Comparison of ENCODE assay signal across 22 mouse cellular contexts in genomic region chr9:29645796-29646400, GRCm38 (mm10).
DNase-seq lines count a peak whose midpoint lies in the region; ATAC-seq and TF ChIP-seq lines count a peak whose summit lies in the region.
"Had no signal": no experiment of that assay in that cellular context is flagged by ENCODE, and none has a peak within 500 bp of the region (broad histone marks: within the 10 kb centered on the region; RNA-seq: fewer than 3 reads in every experiment).

No protein-coding gene starts in this region.

- no peak for ATAC-seq in liver, embryonic 11.5 days (replicated peaks; ENCODE audit: low FRiP score)
- no peak for ATAC-seq in liver, embryonic 12.5 days
- ATAC-seq in stomach, postnatal 0 days (ENCODE audit: low FRiP score, low TSS enrichment) = no peak
- ATAC-seq: forebrain, embryonic 15.5 days had no signal

- H3K4me2 ChIP-seq in liver, embryonic 11.5 days = no peak overlapping the region
- no peak overlapping the region for H3K4me2 ChIP-seq in liver, embryonic 12.5 days
- no peak overlapping the region for H3K4me2 ChIP-seq in stomach, postnatal 0 days (replicated peaks; ENCODE audit: low read depth)
- H3K4me2 ChIP-seq: embryonic facial prominence, embryonic 13.5 days; forebrain, embryonic 15.5 days; lung, embryonic 15.5 days; midbrain, embryonic 12.5 days had no signal

- H3K4me3 ChIP-seq in liver, embryonic 11.5 days (ENCODE audit: low read depth, low read length) = no peak overlapping the region
- no peak overlapping the region for H3K4me3 ChIP-seq in liver, embryonic 12.5 days
- H3K4me3 ChIP-seq in stomach, postnatal 0 days (ENCODE audit: low read depth, low read length) = no peak overlapping the region
- H3K4me3 ChIP-seq: embryonic facial prominence, embryonic 13.5 days; forebrain, embryonic 10.5 days; forebrain, embryonic 15.5 days; hindbrain, embryonic 10.5 days; lung, embryonic 15.5 days; midbrain, embryonic 12.5 days had no signal

- TF ChIP-seq EP300 in stomach, postnatal 0 days (optimal IDR thresholded peaks at IDR 0.05) = no peak

- no peak for TF ChIP-seq CTCF in stomach, postnatal 0 days (IDR thresholded peaks at IDR 0.05; ENCODE audit: low read depth)

- H3K4me1 ChIP-seq in liver, embryonic 11.5 days (replicated peaks; ENCODE audit: control insufficient read depth, insufficient read depth, low read length) = no peaks in the 10 kb centered on the region
- no peaks in the 10 kb centered on the region for H3K4me1 ChIP-seq in liver, embryonic 12.5 days
- no peaks in the 10 kb centered on the region for H3K4me1 ChIP-seq in stomach, postnatal 0 days (replicated peaks; ENCODE audit: control insufficient read depth, insufficient read depth)
- H3K4me1 ChIP-seq: lung, embryonic 15.5 days had no signal

- H3K9me3 ChIP-seq in liver, embryonic 11.5 days (ENCODE audit: control insufficient read depth, low read length) = no peaks in the 10 kb centered on the region
- H3K9me3 ChIP-seq in liver, embryonic 12.5 days (replicated peaks) = no peaks in the 10 kb centered on the region
- no peaks in the 10 kb centered on the region for H3K9me3 ChIP-seq in stomach, postnatal 0 days (ENCODE audit: control insufficient read depth, low read length)
- H3K9me3 ChIP-seq: forebrain, embryonic 10.5 days; forebrain, embryonic 15.5 days; hindbrain, embryonic 10.5 days; lung, embryonic 15.5 days; midbrain, embryonic 12.5 days had no signal

- H3K36me3 ChIP-seq in liver, embryonic 11.5 days (ENCODE audit: control insufficient read depth, insufficient read depth, low read length) = no peaks in the 10 kb centered on the region
- H3K36me3 ChIP-seq in liver, embryonic 12.5 days = no peaks in the 10 kb centered on the region
- H3K36me3 ChIP-seq in stomach, postnatal 0 days (ENCODE audit: control insufficient read depth, insufficient read depth, low read length) = no peaks in the 10 kb centered on the region
- H3K36me3 ChIP-seq: embryonic facial prominence, embryonic 13.5 days; forebrain, embryonic 10.5 days; forebrain, embryonic 15.5 days; hindbrain, embryonic 10.5 days; lung, embryonic 15.5 days; midbrain, embryonic 12.5 days had no signal

- H3K27ac ChIP-seq in liver, embryonic 11.5 days (ENCODE audit: low read depth, low read length) = no peak overlapping the region
- H3K27ac ChIP-seq in liver, embryonic 12.5 days = no peak overlapping the region
- H3K27ac ChIP-seq in stomach, postnatal 0 days (replicated peaks) = no peak overlapping the region
- H3K27ac ChIP-seq: embryonic facial prominence, embryonic 13.5 days; forebrain, embryonic 10.5 days; forebrain, embryonic 15.5 days; hindbrain, embryonic 10.5 days; lung, embryonic 15.5 days; midbrain, embryonic 12.5 days had no signal

- WGBS in liver, embryonic 11.5 days = 50% methylated on average over 8 of the region's 8 CpGs
- 46% methylated on average over 8 of the region's 8 CpGs for WGBS in liver, embryonic 12.5 days (ENCODE audit: insufficient replicate concordance)
- 31% methylated on average over 8 of the region's 8 CpGs for WGBS in stomach, postnatal 0 days

- no peak overlapping the region for H3K9ac ChIP-seq in liver, embryonic 11.5 days (ENCODE audit: low read depth, low read length)
- H3K9ac ChIP-seq in liver, embryonic 12.5 days = no peak overlapping the region
- H3K9ac ChIP-seq in stomach, postnatal 0 days (ENCODE audit: low read length) = no peak overlapping the region
- H3K9ac ChIP-seq: embryonic facial prominence, embryonic 13.5 days; forebrain, embryonic 15.5 days; lung, embryonic 15.5 days; midbrain, embryonic 12.5 days had no signal

- H3K27me3 ChIP-seq in liver, embryonic 11.5 days (replicated peaks; ENCODE audit: control insufficient read depth, insufficient read depth, low read length) = no peaks in the 10 kb centered on the region
- H3K27me3 ChIP-seq in liver, embryonic 12.5 days (replicated peaks) = no peaks in the 10 kb centered on the region
- H3K27me3 ChIP-seq in stomach, postnatal 0 days (ENCODE audit: control insufficient read depth, insufficient read depth, low read length) = no peaks in the 10 kb centered on the region
- H3K27me3 ChIP-seq: forebrain, embryonic 15.5 days had no signal

- peak; percentile 24 to 40 for DNase-seq in adrenal gland, postnatal 36 days
- DNase-seq in adrenal gland, postnatal 10 days = no peak
- DNase-seq in embryo, embryonic 10.5 days (ENCODE audit: low spot score) = peak; percentile 23
- no peak for DNase-seq in embryo, embryonic 11 days
- DNase-seq in liver, embryonic 11.5 days (ENCODE audit: low spot score) = peak; percentile 27
- DNase-seq in Muller cell, postnatal 12 days (ENCODE audit: inconsistent ontology term) = peak; percentile 36
- no peak for DNase-seq in stomach, postnatal 0 days (ENCODE audit: low spot score)
- DNase-seq: gastrocnemius, postnatal 25 days; heart, adult 18-20 months; heart, postnatal 14 days; kidney, adult 11 months; kidney, postnatal 14 days; layer of hippocampus, adult 9-11 months; liver; thymus, postnatal 4 days had no signal

Comparison
In these comparisons a context has a peak if more than half of its experiments do, and no peak if none do; other contexts are left out.
1. DNase-seq: peak in adrenal gland, postnatal 36 days (2 of 2), embryo, embryonic 10.5 days (single experiment), liver, embryonic 11.5 days (single experiment) and Muller cell, postnatal 12 days (single experiment); none in adrenal gland, postnatal 10 days (single experiment), embryo, embryonic 11 days (single experiment) and stomach, postnatal 0 days (single experiment).